Mouse (Mus musculus): ENCODE measurements around the gene Rpl7a. TPM values are rescaled to one million over a fixed set of nuclear protein-coding genes. Genes with fewer than 3 reads are reported as not detected.
A peak's percentile ranks its signal among the peaks of the same experiment; 100 is the strongest.
"Not testable (repeated sequence)": the region's sequence is repeated elsewhere in the genome, so short reads cannot be mapped to it uniquely, and the experiment has no call there.

Gene Rpl7a
- 1,073 and 1,113 TPM in 2 replicates for total RNA-seq (2014; rRNA removed; ENCODE audit: low replicate concordance)
- polyA plus RNA-seq (2015; fragmentation: Nextera tagmentation; extraction: Ambion mirVana), result 340 and 347 TPM in 2 replicates

DNA sequence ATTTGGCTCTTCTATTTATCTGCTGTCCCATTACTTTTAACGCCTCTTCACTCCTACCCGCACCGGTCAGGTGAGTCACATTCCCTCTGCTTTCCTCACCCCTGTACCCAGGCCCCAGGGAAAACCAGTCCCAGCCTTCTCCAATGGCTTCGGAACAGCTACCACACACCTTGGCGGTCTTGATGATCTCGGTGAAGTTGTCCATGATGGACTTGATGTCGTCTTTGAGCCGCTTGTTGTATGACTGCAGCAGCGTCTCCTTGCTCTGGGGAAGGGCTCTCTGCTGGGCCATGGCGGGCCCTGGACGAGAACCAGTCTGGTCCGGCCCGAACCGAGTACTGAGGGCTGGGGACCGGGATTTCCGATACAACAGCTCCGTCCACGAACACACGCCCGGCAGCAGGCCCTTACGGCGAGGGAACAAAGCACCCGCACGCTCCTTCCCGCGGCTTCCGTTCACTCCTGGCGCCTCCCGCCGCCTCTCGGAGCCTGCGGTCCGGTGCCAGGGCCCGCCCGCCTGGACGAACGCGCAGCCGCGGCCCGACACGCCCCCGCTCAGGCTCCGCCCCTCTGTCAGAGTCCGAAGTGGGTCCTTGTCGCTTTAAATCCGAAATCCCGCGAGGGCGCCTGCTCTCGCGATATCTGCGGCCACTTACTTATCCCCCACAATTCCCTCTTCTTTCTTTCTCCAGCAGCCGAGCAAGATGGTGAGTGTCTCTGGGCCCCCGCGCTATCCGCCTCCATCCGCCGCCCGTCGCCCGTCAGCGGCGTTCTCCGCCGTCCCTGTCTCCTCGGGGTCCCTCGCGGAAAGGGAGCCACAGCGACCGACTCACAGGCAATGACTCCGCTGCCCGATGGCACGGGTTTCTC lies at the start of gene Rpl7a, which contains the start of gene Med22:
Gene Rpl7a (plus strand): TSS at position 641 of the 870 bp plus-strand sequence.
Gene Med22 (minus strand): TSS at position 554 of the 870 bp plus-strand sequence.
- Histone ChIP-seq H3K4me2 (ENCODE audit: low read depth, low read length) (peak within 1 kb of the TSS; percentile 97), H3K27me3 (ENCODE audit: control insufficient read depth, insufficient read depth, low read length) (no peaks in the 10 kb centered on the region), H3K9ac (replicated peaks; ENCODE audit: low read depth, low read length) (peak within 1 kb of the TSS; percentile 89), H3K4me3 (ENCODE audit: low read depth, low read length) (peak within 1 kb of the TSS; percentile 68), H3K4me1 (ENCODE audit: control insufficient read depth, insufficient read depth) (peaks cover 27% of the 10 kb centered on the region), H3K36me3 (replicated peaks; ENCODE audit: control insufficient read depth, insufficient read depth, low read length) (peaks cover 56% of the 10 kb centered on the region), H3K27ac (ENCODE audit: low read depth) (peak within 1 kb of the TSS; percentile 87), H3K9me3 (replicated peaks; ENCODE audit: control insufficient read depth, low read length) (no peaks in the 10 kb centered on the region)
- TF ChIP-seq EP300 (IDR thresholded peaks at IDR 0.05; ENCODE audit: low read depth) (peak; percentile 95), CTCF (IDR thresholded peaks at IDR 0.05; ENCODE audit: low read depth) (no peak)
- DNase-seq (ENCODE audit: low spot score) (peak; percentile 96), ATAC-seq (ENCODE audit: insufficient read depth, low read depth) (peak; percentile 94)
- WGBS, result under 1% methylated on average over 74 of the region's 74 CpGs

- no peaks in the 10 kb centered on the region for H3K9me3 ChIP-seq (replicated peaks; ENCODE audit: control insufficient read depth, low read length)
- WGBS, result 66% methylated on average over 3 of the region's 3 CpGs
- TF ChIP-seq CTCF (IDR thresholded peaks at IDR 0.05; ENCODE audit: low read depth), result no peak
- TF ChIP-seq EP300 (IDR thresholded peaks at IDR 0.05; ENCODE audit: low read depth), result no peak
Observed at GRCm38 (mm10) chr2:26862856-26863255, 47.7 kb upstream of the Rpl7a start.

GRCm38 (mm10) chr2:26864879-26865278 lies 45.7 kb upstream of the Rpl7a start, which contains the start of gene Abo:
Gene Abo, minus strand, starts transcription at chr2:26864979.
- H3K36me3 ChIP-seq (replicated peaks; ENCODE audit: control insufficient read depth, insufficient read depth, low read length), result no peaks in the 10 kb centered on the region
- WGBS, result 42% methylated on average over 3 of the region's 3 CpGs
- H3K9ac ChIP-seq (replicated peaks; ENCODE audit: low read depth, low read length), result no peak within 1 kb of the TSS
- no peak within 1 kb of the TSS for H3K4me3 ChIP-seq (ENCODE audit: low read depth, low read length)
- TF ChIP-seq CTCF (IDR thresholded peaks at IDR 0.05; ENCODE audit: low read depth) (no peak), EP300 (IDR thresholded peaks at IDR 0.05; ENCODE audit: low read depth) (no peak)
- ATAC-seq (ENCODE audit: insufficient read depth, low read depth) (no peak), DNase-seq (ENCODE audit: low spot score) (no peak)
- H3K9me3 ChIP-seq (replicated peaks; ENCODE audit: control insufficient read depth, low read length), result no peaks in the 10 kb centered on the region
- H3K27me3 ChIP-seq (ENCODE audit: control insufficient read depth, insufficient read depth, low read length), result no peaks in the 10 kb centered on the region
- no peak within 1 kb of the TSS for H3K4me2 ChIP-seq (ENCODE audit: low read depth, low read length)
- no peak within 1 kb of the TSS for H3K27ac ChIP-seq (ENCODE audit: low read depth)
- no peaks in the 10 kb centered on the region for H3K4me1 ChIP-seq (ENCODE audit: control insufficient read depth, insufficient read depth)

More at GRCm38 (mm10) chr2:26862856-26863255, 47.7 kb upstream of the Rpl7a start:
- Histone ChIP-seq H3K27me3 (ENCODE audit: control insufficient read depth, insufficient read depth, low read length) (no peaks in the 10 kb centered on the region), H3K9ac (replicated peaks; ENCODE audit: low read depth, low read length) (no peak overlapping the region), H3K4me2 (ENCODE audit: low read depth, low read length) (no peak overlapping the region), H3K4me1 (ENCODE audit: control insufficient read depth, insufficient read depth) (no peaks in the 10 kb centered on the region), H3K4me3 (ENCODE audit: low read depth, low read length) (no peak overlapping the region), H3K36me3 (replicated peaks; ENCODE audit: control insufficient read depth, insufficient read depth, low read length) (no peaks in the 10 kb centered on the region), H3K27ac (ENCODE audit: low read depth) (no peak overlapping the region)
- ATAC-seq (ENCODE audit: insufficient read depth, low read depth), result no peak
- DNase-seq (ENCODE audit: low spot score), result no peak

GRCm38 (mm10) chr2:26870666-26871065 lies 39.9 kb upstream of the Rpl7a start:
- Histone ChIP-seq H3K36me3 (replicated peaks; ENCODE audit: control insufficient read depth, insufficient read depth, low read length) (no peaks in the 10 kb centered on the region), H3K27me3 (ENCODE audit: control insufficient read depth, insufficient read depth, low read length) (no peaks in the 10 kb centered on the region), H3K27ac (ENCODE audit: low read depth) (no peak overlapping the region), H3K4me1 (ENCODE audit: control insufficient read depth, insufficient read depth) (no peaks in the 10 kb centered on the region), H3K4me2 (ENCODE audit: low read depth, low read length) (no peak overlapping the region), H3K4me3 (ENCODE audit: low read depth, low read length) (no peak overlapping the region), H3K9ac (replicated peaks; ENCODE audit: low read depth, low read length) (no peak overlapping the region), H3K9me3 (replicated peaks; ENCODE audit: control insufficient read depth, low read length) (no peaks in the 10 kb centered on the region)
- no peak for TF ChIP-seq CTCF (IDR thresholded peaks at IDR 0.05; ENCODE audit: low read depth)
- no peak for TF ChIP-seq EP300 (IDR thresholded peaks at IDR 0.05; ENCODE audit: low read depth)
- WGBS, result 49% methylated on average over 6 of the region's 6 CpGs
- no peak for DNase-seq (ENCODE audit: low spot score)
- no peak for ATAC-seq (ENCODE audit: insufficient read depth, low read depth)

DNA sequence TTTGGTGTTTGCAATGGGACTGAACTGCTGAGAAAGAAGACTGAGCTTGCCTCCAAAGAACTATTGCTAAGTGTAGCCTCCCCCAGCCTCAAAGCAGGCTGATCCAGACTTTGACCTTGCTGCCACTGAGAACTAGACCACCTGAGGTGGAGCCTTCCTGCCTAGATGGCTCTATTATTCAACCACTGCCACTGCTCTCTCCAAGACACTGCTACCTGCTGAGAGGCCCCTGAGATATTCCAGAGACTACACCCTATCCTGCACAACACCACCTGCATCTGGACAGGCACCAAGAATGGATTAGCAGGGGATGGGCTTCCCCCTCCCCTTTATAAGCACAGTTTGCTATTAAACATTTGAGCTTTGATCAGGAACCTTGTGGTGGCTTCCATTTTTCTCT lies 32.0 kb upstream of the Rpl7a start:
- DNase-seq (ENCODE audit: low spot score), result no peak
- Histone ChIP-seq H3K27ac (ENCODE audit: low read depth) (no peak overlapping the region), H3K9me3 (replicated peaks; ENCODE audit: control insufficient read depth, low read length) (peaks cover 3% of the 10 kb centered on the region; the same call in 1 of the 2 replicates)

GRCm38 (mm10) chr2:26885541-26885940 lies 25.0 kb upstream of the Rpl7a start:
- not testable (repeated sequence) for H3K27ac ChIP-seq (ENCODE audit: low read depth); ATAC-seq (ENCODE audit: insufficient read depth, low read depth); H3K27me3 ChIP-seq (ENCODE audit: control insufficient read depth, insufficient read depth, low read length); H3K4me2 ChIP-seq (ENCODE audit: low read depth, low read length); H3K4me3 ChIP-seq (ENCODE audit: low read depth, low read length); H3K9me3 ChIP-seq (replicated peaks; ENCODE audit: control insufficient read depth, low read length); DNase-seq (ENCODE audit: low spot score); H3K4me1 ChIP-seq (ENCODE audit: control insufficient read depth, insufficient read depth); H3K9ac ChIP-seq (replicated peaks; ENCODE audit: low read depth, low read length)
- peaks cover 19% of the 10 kb centered on the region for H3K36me3 ChIP-seq (replicated peaks; ENCODE audit: control insufficient read depth, insufficient read depth, low read length)
- 92% methylated on average over 2 of the region's 2 CpGs for WGBS

More for the DNA sequence above, 32.0 kb upstream of the Rpl7a start:
- TF ChIP-seq EP300 (IDR thresholded peaks at IDR 0.05; ENCODE audit: low read depth) (no peak), CTCF (IDR thresholded peaks at IDR 0.05; ENCODE audit: low read depth) (no peak)
- H3K9ac ChIP-seq (replicated peaks; ENCODE audit: low read depth, low read length), result no peak overlapping the region
- H3K4me1 ChIP-seq (ENCODE audit: control insufficient read depth, insufficient read depth), result no peaks in the 10 kb centered on the region
- ATAC-seq (ENCODE audit: insufficient read depth, low read depth), result no peak
- no peaks in the 10 kb centered on the region for H3K27me3 ChIP-seq (ENCODE audit: control insufficient read depth, insufficient read depth, low read length)
- no peaks in the 10 kb centered on the region for H3K36me3 ChIP-seq (replicated peaks; ENCODE audit: control insufficient read depth, insufficient read depth, low read length)
- H3K4me3 ChIP-seq (ENCODE audit: low read depth, low read length), result no peak overlapping the region
- no peak overlapping the region for H3K4me2 ChIP-seq (ENCODE audit: low read depth, low read length)

- not testable (repeated sequence) for ATAC-seq (ENCODE audit: insufficient read depth, low read depth)
Observed at GRCm38 (mm10) chr2:26886170-26886569, 24.4 kb upstream of the Rpl7a start.

More at GRCm38 (mm10) chr2:26886170-26886569, 24.4 kb upstream of the Rpl7a start:
- H3K4me1 ChIP-seq (ENCODE audit: control insufficient read depth, insufficient read depth); H3K4me3 ChIP-seq (ENCODE audit: low read depth, low read length); DNase-seq (ENCODE audit: low spot score); H3K27me3 ChIP-seq (ENCODE audit: control insufficient read depth, insufficient read depth, low read length); H3K9ac ChIP-seq (replicated peaks; ENCODE audit: low read depth, low read length); H3K9me3 ChIP-seq (replicated peaks; ENCODE audit: control insufficient read depth, low read length); H3K4me2 ChIP-seq (ENCODE audit: low read depth, low read length); H3K27ac ChIP-seq (ENCODE audit: low read depth): not testable (repeated sequence)
- WGBS, result 71% methylated on average over 4 of the region's 4 CpGs
- peaks cover 25% of the 10 kb centered on the region for H3K36me3 ChIP-seq (replicated peaks; ENCODE audit: control insufficient read depth, insufficient read depth, low read length)

Measured in heart, postnatal 0 days (tissue).